Mouse (Mus musculus) lung, postnatal 14 days (tissue): ENCODE results near the gene Clip2.
"Not testable (repeated sequence)": the region's sequence is repeated elsewhere in the genome, so short reads cannot be mapped to it uniquely, and the experiment has no call there.

Source experiments
- DNase-seq: peaks from one replicate; pipeline ENCODE4 v3.0.0; 2021

Clip2 gene

GRCm38 (mm10) chr5:134485900-134486665 lies 66.2 kb downstream of the Clip2 start:
- DNase-seq: peak; percentile 81

- DNase-seq: no peak
These were observed 67.0 kb downstream of the Clip2 start for GRCm38 (mm10) chr5:134485183-134485730.

- no peak for DNase-seq
These were observed 68.9 kb downstream of the Clip2 start for GRCm38 (mm10) chr5:134483291-134483690.

- DNase-seq: no peak
These were observed 69.9 kb downstream of the Clip2 start for GRCm38 (mm10) chr5:134482331-134482730.

- not testable (repeated sequence) for DNase-seq
These were observed 73.3 kb downstream of the Clip2 start for GRCm38 (mm10) chr5:134478886-134479285.

GRCm38 (mm10) chr5:134475686-134476085 lies 76.5 kb downstream of the Clip2 start:
- not testable (repeated sequence) for DNase-seq

GRCm38 (mm10) chr5:134475006-134475605 lies 77.1 kb downstream of the Clip2 start:
- no peak for DNase-seq

GRCm38 (mm10) chr5:134473902-134474301 lies 78.3 kb downstream of the Clip2 start:
- DNase-seq: no peak

GRCm38 (mm10) chr5:134470538-134471169 lies 81.6 kb downstream of the Clip2 start:
- DNase-seq: no peak

GRCm38 (mm10) chr5:134469559-134470150 lies 82.6 kb downstream of the Clip2 start:
- DNase-seq: no peak

GRCm38 (mm10) chr5:134468158-134468765 lies 84.0 kb downstream of the Clip2 start:
- DNase-seq: no peak

GRCm38 (mm10) chr5:134467030-134467549 lies 85.1 kb downstream of the Clip2 start:
- DNase-seq: no peak

- no peak for DNase-seq
These were observed 85.8 kb downstream of the Clip2 start for GRCm38 (mm10) chr5:134466296-134467029.

GRCm38 (mm10) chr5:134465197-134465596 lies 87.0 kb downstream of the Clip2 start:
- DNase-seq: no peak

- no peak for DNase-seq
These were observed 88.0 kb downstream of the Clip2 start for GRCm38 (mm10) chr5:134464225-134464624.

- DNase-seq: no peak
These were observed 89.5 kb downstream of the Clip2 start for GRCm38 (mm10) chr5:134462731-134463130.

GRCm38 (mm10) chr5:134462316-134462715 lies 89.9 kb downstream of the Clip2 start:
- no peak for DNase-seq

GRCm38 (mm10) chr5:134460546-134460945 lies 91.7 kb downstream of the Clip2 start:
- no peak for DNase-seq

- DNase-seq: no peak
These were observed 93.1 kb downstream of the Clip2 start for GRCm38 (mm10) chr5:134459096-134459495.

- no peak for DNase-seq
These were observed 93.8 kb downstream of the Clip2 start for GRCm38 (mm10) chr5:134458416-134458815.

- DNase-seq: no peak
These were observed 94.9 kb downstream of the Clip2 start for GRCm38 (mm10) chr5:134457371-134457770.

- DNase-seq: peak; percentile 67
These were observed 95.7 kb downstream of the Clip2 start, which contains the start of gene Gtf2ird1 for GRCm38 (mm10) chr5:134456503-134456962. Gene Gtf2ird1 (minus strand): TSS chr5:134456716.
